ENCODE assay signal across 14 mouse cellular contexts in the genomic region with DNA sequence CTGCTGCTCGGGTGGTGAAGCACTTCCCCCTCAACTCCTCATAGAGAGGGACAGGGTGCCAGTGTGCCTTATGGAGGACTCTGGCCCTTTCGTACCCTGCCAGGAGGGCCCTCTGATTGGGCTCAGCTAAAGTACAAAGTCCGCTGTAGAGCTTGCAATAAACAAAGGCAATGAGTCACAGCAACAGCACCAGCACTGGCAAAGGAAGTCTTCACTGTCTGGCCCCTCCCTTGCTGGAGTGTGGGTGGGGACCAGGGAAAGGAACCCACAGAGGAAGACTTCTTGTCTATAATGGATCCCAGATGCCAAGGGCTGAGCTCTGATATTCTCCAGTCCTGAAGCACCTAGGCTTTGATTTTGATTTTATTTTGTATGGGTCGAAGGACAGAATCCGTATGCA.
A peak's percentile ranks its signal among the peaks of the same experiment; 100 is the strongest.
DNase-seq lines count a peak whose midpoint lies in the region; ATAC-seq and TF ChIP-seq lines count a peak whose summit lies in the region.
"Had no signal": no experiment of that assay in that cellular context is flagged by ENCODE, and none has a peak within 500 bp of the region (broad histone marks: within the 10 kb centered on the region; RNA-seq: fewer than 3 reads in every experiment).

No protein-coding gene starts in this region.

- no peak overlapping the region for H3K4me3 ChIP-seq in intestine, embryonic 15.5 days (replicated peaks)
- H3K4me3 ChIP-seq in limb, embryonic 11.5 days (ENCODE audit: low read depth, low read length): no peak overlapping the region
- H3K4me3 ChIP-seq in stomach, postnatal 0 days (ENCODE audit: low read depth, low read length): no peak overlapping the region
- H3K4me3 ChIP-seq in hindbrain, embryonic 14.5 days (replicated peaks; ENCODE audit: low read length): no peak overlapping the region
- no peak overlapping the region for H3K4me3 ChIP-seq in midbrain, embryonic 11.5 days (ENCODE audit: low read depth, low read length)
- H3K4me3 ChIP-seq: hindbrain, embryonic 10.5 days; megakaryocyte, embryonic 14.5 days had no signal

- H3K27ac ChIP-seq in intestine, embryonic 15.5 days: no peak overlapping the region
- no peak overlapping the region; the same call in 1 of the 2 replicates for H3K27ac ChIP-seq in limb, embryonic 11.5 days (replicated peaks; ENCODE audit: low read depth, low read length)
- no peak overlapping the region for H3K27ac ChIP-seq in stomach, postnatal 0 days (replicated peaks)
- no peak overlapping the region for H3K27ac ChIP-seq in hindbrain, embryonic 14.5 days
- H3K27ac ChIP-seq in midbrain, embryonic 11.5 days (ENCODE audit: low read depth, low read length): no peak overlapping the region
- H3K27ac ChIP-seq: hindbrain, embryonic 10.5 days had no signal

- H3K4me1 ChIP-seq in intestine, embryonic 15.5 days (replicated peaks): no peaks in the 10 kb centered on the region
- H3K4me1 ChIP-seq in limb, embryonic 11.5 days (ENCODE audit: control insufficient read depth, insufficient read depth, low read length): peaks cover 2% of the 10 kb centered on the region; the same call in 1 of the 2 replicates
- no peaks in the 10 kb centered on the region for H3K4me1 ChIP-seq in stomach, postnatal 0 days (replicated peaks; ENCODE audit: control insufficient read depth, insufficient read depth)
- no peaks in the 10 kb centered on the region for H3K4me1 ChIP-seq in hindbrain, embryonic 14.5 days (replicated peaks; ENCODE audit: control insufficient read depth, insufficient read depth, low read length)
- no peaks in the 10 kb centered on the region for H3K4me1 ChIP-seq in midbrain, embryonic 11.5 days (ENCODE audit: control insufficient read depth, insufficient read depth, low read length)
- H3K4me1 ChIP-seq: hindbrain, embryonic 10.5 days; megakaryocyte, embryonic 14.5 days had no signal

- no peaks in the 10 kb centered on the region for H3K9me3 ChIP-seq in intestine, embryonic 15.5 days
- no peaks in the 10 kb centered on the region for H3K9me3 ChIP-seq in limb, embryonic 11.5 days (ENCODE audit: control insufficient read depth, low read length)
- no peaks in the 10 kb centered on the region for H3K9me3 ChIP-seq in stomach, postnatal 0 days (ENCODE audit: control insufficient read depth, low read length)
- no peaks in the 10 kb centered on the region for H3K9me3 ChIP-seq in hindbrain, embryonic 14.5 days (ENCODE audit: control insufficient read depth, low read length)
- no peaks in the 10 kb centered on the region for H3K9me3 ChIP-seq in midbrain, embryonic 11.5 days (ENCODE audit: control insufficient read depth, low read length)
- H3K9me3 ChIP-seq: hindbrain, embryonic 10.5 days; megakaryocyte, embryonic 14.5 days had no signal

- TF ChIP-seq CTCF in stomach, postnatal 0 days (IDR thresholded peaks at IDR 0.05; ENCODE audit: low read depth): no peak

- no peak for TF ChIP-seq EP300 in stomach, postnatal 0 days (optimal IDR thresholded peaks at IDR 0.05)

- H3K4me2 ChIP-seq in intestine, embryonic 15.5 days (replicated peaks): no peak overlapping the region
- no peak overlapping the region for H3K4me2 ChIP-seq in limb, embryonic 11.5 days (ENCODE audit: low read depth, severe bottlenecking)
- no peak overlapping the region for H3K4me2 ChIP-seq in stomach, postnatal 0 days (replicated peaks; ENCODE audit: low read depth)
- no peak overlapping the region for H3K4me2 ChIP-seq in hindbrain, embryonic 14.5 days (replicated peaks)
- H3K4me2 ChIP-seq in midbrain, embryonic 11.5 days: no peak overlapping the region

- ATAC-seq in intestine, embryonic 15.5 days: peak; percentile 100
- ATAC-seq in limb, embryonic 11.5 days (ENCODE audit: insufficient number of reproducible peaks, low FRiP score, low TSS enrichment, low read depth): no peak
- peak; percentile 98 for ATAC-seq in stomach, postnatal 0 days (ENCODE audit: low FRiP score, low TSS enrichment)
- ATAC-seq in hindbrain, embryonic 14.5 days (ENCODE audit: low FRiP score): no peak
- no peak for ATAC-seq in midbrain, embryonic 11.5 days (ENCODE audit: low FRiP score)

- DNase-seq in urinary bladder, postnatal 36 days (ENCODE audit: low spot score in 2 of 2): peak; percentile 13 to 51
- DNase-seq in urinary bladder, adult 2 months (ENCODE audit: low spot score): no peak
- peak; percentile 66 for DNase-seq in limb, embryonic 11.5 days (ENCODE audit: low spot score)
- peak; percentile 65 for DNase-seq in stomach, postnatal 0 days (ENCODE audit: low spot score)
- no peak for DNase-seq in hindbrain, embryonic 14.5 days (ENCODE audit: low spot score)
- DNase-seq in midbrain, embryonic 11.5 days (ENCODE audit: low spot score, missing footprints): no peak
- no peak for DNase-seq in frontal cortex, postnatal 14 days (ENCODE audit: low spot score in 2 of 2)
- DNase-seq: adrenal gland, adult 8-10 months; cerebellum, postnatal 25 days; thymus, adult 2 months had no signal

- H3K27me3 ChIP-seq in intestine, embryonic 15.5 days (replicated peaks): no peaks in the 10 kb centered on the region
- H3K27me3 ChIP-seq in limb, embryonic 11.5 days (ENCODE audit: control insufficient read depth, insufficient read depth, low read length): no peaks in the 10 kb centered on the region
- no peaks in the 10 kb centered on the region for H3K27me3 ChIP-seq in stomach, postnatal 0 days (ENCODE audit: control insufficient read depth, insufficient read depth, low read length)
- H3K27me3 ChIP-seq in hindbrain, embryonic 14.5 days (ENCODE audit: control insufficient read depth, insufficient read depth, low read length): no peaks in the 10 kb centered on the region
- no peaks in the 10 kb centered on the region for H3K27me3 ChIP-seq in midbrain, embryonic 11.5 days (ENCODE audit: control insufficient read depth, insufficient read depth, low read length)
- H3K27me3 ChIP-seq: CH12.LX; megakaryocyte, embryonic 14.5 days had no signal

- 30% methylated on average over 5 of the region's 5 CpGs for WGBS in intestine, embryonic 15.5 days
- 12% methylated on average over 5 of the region's 5 CpGs for WGBS in limb, embryonic 11.5 days
- 39% methylated on average over 5 of the region's 5 CpGs for WGBS in stomach, postnatal 0 days
- 77% methylated on average over 5 of the region's 5 CpGs for WGBS in hindbrain, embryonic 14.5 days
- WGBS in midbrain, embryonic 11.5 days: 84% methylated on average over 5 of the region's 5 CpGs

- no peak overlapping the region for H3K9ac ChIP-seq in intestine, embryonic 15.5 days
- H3K9ac ChIP-seq in limb, embryonic 11.5 days (ENCODE audit: low read length): no peak overlapping the region
- H3K9ac ChIP-seq in stomach, postnatal 0 days (ENCODE audit: low read length): no peak overlapping the region
- H3K9ac ChIP-seq in hindbrain, embryonic 14.5 days: no peak overlapping the region
- no peak overlapping the region for H3K9ac ChIP-seq in midbrain, embryonic 11.5 days (ENCODE audit: low read length)

- no peaks in the 10 kb centered on the region for H3K36me3 ChIP-seq in intestine, embryonic 15.5 days
- no peaks in the 10 kb centered on the region for H3K36me3 ChIP-seq in limb, embryonic 11.5 days (ENCODE audit: control insufficient read depth, insufficient read depth, low read length)
- H3K36me3 ChIP-seq in stomach, postnatal 0 days (ENCODE audit: control insufficient read depth, insufficient read depth, low read length): no peaks in the 10 kb centered on the region
- H3K36me3 ChIP-seq in hindbrain, embryonic 14.5 days (replicated peaks; ENCODE audit: control insufficient read depth, insufficient read depth): no peaks in the 10 kb centered on the region
- H3K36me3 ChIP-seq in midbrain, embryonic 11.5 days (ENCODE audit: control insufficient read depth, insufficient read depth, low read length): no peaks in the 10 kb centered on the region
- H3K36me3 ChIP-seq: hindbrain, embryonic 10.5 days had no signal

Comparison
In these comparisons a context has a peak if more than half of its experiments do, and no peak if none do; other contexts are left out.
1. DNase-seq: peak in urinary bladder, postnatal 36 days (2 of 2), limb, embryonic 11.5 days (single experiment) and stomach, postnatal 0 days (single experiment); none in urinary bladder, adult 2 months (single experiment), hindbrain, embryonic 14.5 days (single experiment), midbrain, embryonic 11.5 days (single experiment) and frontal cortex, postnatal 14 days (0 of 2).
2. ATAC-seq: peak in intestine, embryonic 15.5 days (single experiment) and stomach, postnatal 0 days (single experiment); none in limb, embryonic 11.5 days (single experiment), hindbrain, embryonic 14.5 days (single experiment) and midbrain, embryonic 11.5 days (single experiment).